Mouse (Mus musculus): ENCODE measurements at regions not wholly inside any gene's neighbourhood (a gene's known extent, or its start where the extent isn't known, plus 50 kb on each side); places are given as distances from the start of the nearest gene placed in this dataset.

DNA sequence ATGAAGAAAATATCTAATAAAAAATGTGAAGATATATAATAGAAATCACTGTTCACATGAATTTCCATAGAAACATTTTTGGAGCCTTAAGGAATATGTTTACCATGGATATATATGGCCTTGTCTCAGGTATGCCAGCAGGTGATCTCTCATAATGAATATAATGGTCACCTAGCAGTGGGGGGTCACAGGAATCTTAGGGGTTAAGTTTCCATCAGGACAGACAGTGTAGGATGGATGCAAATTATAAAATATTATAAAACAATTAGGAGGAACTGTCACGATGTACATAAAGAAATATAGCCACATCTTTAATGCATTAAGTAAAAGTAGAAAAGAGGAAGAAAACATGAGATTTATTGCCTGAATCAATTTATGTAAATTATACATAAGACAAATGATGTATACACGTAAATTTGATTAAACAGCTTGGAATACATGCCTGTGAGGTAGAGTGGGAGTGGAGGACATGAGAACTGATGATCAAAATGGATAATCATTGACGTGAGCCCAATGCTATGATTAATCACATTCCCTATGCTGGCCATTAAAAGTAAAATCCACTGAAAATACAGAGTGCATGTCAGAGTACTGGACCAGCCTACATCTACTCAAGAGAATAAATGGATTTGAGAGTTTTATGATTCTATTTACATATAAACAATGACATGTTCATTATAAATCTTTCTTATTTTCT lies 693.0 kb upstream of the Gpc5 start:
- DNase-seq (ENCODE audit: low spot score in 2 of 2) = no peak

- DNase-seq (ENCODE audit: low spot score in 2 of 2) = no peak
Observed at GRCm38 (mm10) chr14:114418851-114419250, 673.2 kb upstream of the Gpc5 start.

GRCm38 (mm10) chr14:114425475-114425874 lies 666.5 kb upstream of the Gpc5 start:
- no peak for DNase-seq (ENCODE audit: low spot score in 2 of 2)

Measured in left cerebral cortex, adult 8-10 months (tissue).